Mouse (Mus musculus) embryonic facial prominence, embryonic 14.5 days (tissue): ENCODE results near the gene Klhl34. TPM values are rescaled to one million over a fixed set of nuclear protein-coding genes. Genes with fewer than 3 reads are reported as not detected.
A peak's percentile ranks its signal among the peaks of the same experiment; 100 is the strongest.

Experiments
- ATAC-seq: fragments of 200-750 bp; cut with Nextera tagmentation; 2 replicates; pipeline ENCODE4 v1.8.0; 2017; ENCODE audit warnings: low read depth, moderate number of reproducible peaks, moderate TSS enrichment
- DNase-seq: peaks from one replicate; pipeline ENCODE4 v3.0.0-alpha.2; 2015; ENCODE audit warnings: low spot score
- H3K27ac ChIP-seq: fragments of 300-500 bp; sonication (generic); replicated peaks from 2 replicates; pipeline ENCODE4 v1.5.1; 2014; ENCODE audit warnings: low read depth, mild to moderate bottlenecking, low read length, moderate library complexity
- H3K27me3 ChIP-seq: fragments of 300-500 bp; sonication (generic); replicated peaks from 2 replicates; pipeline ENCODE4 v1.6.1; 2014; ENCODE audit warnings: low read length; ENCODE audit not compliant: control insufficient read depth, insufficient read depth
- H3K36me3 ChIP-seq: fragments of 300-500 bp; sonication (generic); 2 replicates; pipeline ENCODE4 v1.6.1; 2014; ENCODE audit warnings: low read length, mixed read lengths; ENCODE audit not compliant: control insufficient read depth, insufficient read depth
- H3K4me1 ChIP-seq: fragments of 300-500 bp; sonication (generic); 2 replicates; pipeline ENCODE4 v1.6.1; 2014; ENCODE audit warnings: antibody characterized with exemption, low read length; ENCODE audit not compliant: control insufficient read depth, insufficient read depth
- H3K4me2 ChIP-seq: fragments of 300-500 bp; sonication (generic); 2 replicates; pipeline ENCODE4 v1.6.1; 2014; ENCODE audit warnings: low read depth, mild to moderate bottlenecking, low read length, moderate library complexity, mixed read lengths
- H3K4me3 ChIP-seq: fragments of 300-500 bp; sonication (generic); 2 replicates; pipeline ENCODE4 v1.5.1; 2014; ENCODE audit warnings: low read depth, mild to moderate bottlenecking, low read length
- H3K9ac ChIP-seq: fragments of 300-500 bp; sonication (generic); 2 replicates; pipeline ENCODE4 v1.6.1; 2014; ENCODE audit warnings: low read depth, mild to moderate bottlenecking, low read length, moderate library complexity, mixed read lengths
- H3K9me3 ChIP-seq: fragments of 300-500 bp; sonication (generic); 2 replicates; pipeline ENCODE4 v1.6.1; 2016; ENCODE audit warnings: low read length; ENCODE audit not compliant: control insufficient read depth
- WGBS: fragments of 180-500 bp; shearing (Covaris S2); extraction: QIAGEN DNeasy Blood & Tissue Kit; methylation state at CpG from one replicate; pipeline ENCODE4 v1.1.7; 2014; 5-methylcytosine and 5-hydroxymethylcytosine counted together
- polyA plus RNA-seq: library from polyadenylated mRNA; unstranded; fragments of >200 nt; fragmentation: Nextera tagmentation; extraction: Ambion mirVana; gene quantifications from 2 replicates; pipeline ENCODE4 v1.2.1, GENCODE M21; 2014

Klhl34 gene
- 0.79 and 0.96 TPM in 2 replicates for polyA plus RNA-seq

- ATAC-seq (peak; percentile 71), DNase-seq (peak; percentile 50)
- no peaks in the 10 kb centered on the region for H3K4me1 ChIP-seq
- no peak within 1 kb of the TSS for H3K9ac ChIP-seq
- peak within 1 kb of the TSS; percentile 59 for H3K4me2 ChIP-seq
- H3K27me3 ChIP-seq: no peaks in the 10 kb centered on the region
- H3K4me3 ChIP-seq: peak within 1 kb of the TSS; percentile 24
- H3K9me3 ChIP-seq: no peaks in the 10 kb centered on the region
- no peaks in the 10 kb centered on the region for H3K36me3 ChIP-seq
- no peak within 1 kb of the TSS for H3K27ac ChIP-seq
- 31% methylated on average over 22 of the region's 28 CpGs for WGBS
These were observed at the start of gene Klhl34 for GRCm38 (mm10) chrX:157818207-157818920. TSS of gene Klhl34 (plus strand) at chrX:157818435.

DNA sequence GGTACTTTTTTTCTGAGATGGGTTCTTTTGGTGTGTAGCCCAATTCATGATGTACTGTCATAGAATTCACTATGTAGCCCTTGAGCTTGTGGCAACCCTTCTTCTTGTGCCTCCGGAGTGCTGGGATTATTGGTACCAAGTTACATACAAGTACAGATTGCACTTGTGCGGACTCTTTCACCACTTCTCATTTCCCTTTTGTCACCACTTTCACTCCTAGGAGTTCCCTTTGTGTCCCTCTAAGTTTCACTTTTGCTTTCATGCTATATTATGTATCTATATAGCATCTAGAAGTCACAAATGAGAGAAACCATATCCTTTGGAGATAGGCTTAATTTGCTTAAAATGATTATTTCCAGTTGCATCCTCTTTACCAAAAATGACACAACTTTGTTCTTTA is 16.6 kb upstream of the Klhl34 start:
- Histone ChIP-seq H3K27me3 (no peaks in the 10 kb centered on the region), H3K4me2 (no peak overlapping the region), H3K9ac (no peak overlapping the region), H3K4me1 (no peaks in the 10 kb centered on the region), H3K36me3 (no peaks in the 10 kb centered on the region), H3K9me3 (no peaks in the 10 kb centered on the region), H3K4me3 (no peak overlapping the region), H3K27ac (no peak overlapping the region)
- WGBS: 83% methylated on average over 2 of the region's 2 CpGs
- no peak for DNase-seq
- ATAC-seq: no peak

DNA sequence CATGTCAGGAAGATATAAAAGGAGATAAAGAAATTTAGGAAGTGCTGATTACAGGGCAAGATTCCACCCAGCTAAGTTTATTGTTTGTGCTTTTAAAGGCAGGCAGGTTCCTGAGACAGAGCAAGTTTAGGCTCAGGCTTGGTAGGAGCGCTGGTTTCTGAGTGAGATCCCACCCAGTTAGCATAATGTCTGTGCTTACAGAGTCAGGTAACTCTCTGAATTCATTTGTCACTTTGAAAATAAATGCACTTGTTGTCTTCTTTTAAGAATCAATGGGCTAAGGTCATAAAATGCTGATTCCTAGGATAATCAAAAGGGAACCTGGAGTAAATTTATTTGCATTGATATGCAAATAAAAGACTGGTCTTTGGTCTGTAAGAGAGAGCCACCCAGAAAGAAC is 8.5 kb upstream of the Klhl34 start:
- no peaks in the 10 kb centered on the region for H3K9me3 ChIP-seq
- H3K4me1 ChIP-seq: no peaks in the 10 kb centered on the region
- ATAC-seq (no peak), DNase-seq (no peak)
- H3K9ac ChIP-seq: no peak overlapping the region
- H3K4me3 ChIP-seq: no peak overlapping the region
- H3K36me3 ChIP-seq: no peaks in the 10 kb centered on the region
- WGBS: 66% methylated on average over 1 of the region's 1 CpGs
- no peaks in the 10 kb centered on the region for H3K27me3 ChIP-seq
- no peak overlapping the region for H3K4me2 ChIP-seq
- H3K27ac ChIP-seq: no peak overlapping the region

GRCm38 (mm10) chrX:157817571-157818206 is 546 bp upstream of the Klhl34 start:
- ATAC-seq: peak; percentile 63
- H3K9ac ChIP-seq: no peak overlapping the region
- H3K4me2 ChIP-seq: peak overlapping the region; percentile 59

DNA sequence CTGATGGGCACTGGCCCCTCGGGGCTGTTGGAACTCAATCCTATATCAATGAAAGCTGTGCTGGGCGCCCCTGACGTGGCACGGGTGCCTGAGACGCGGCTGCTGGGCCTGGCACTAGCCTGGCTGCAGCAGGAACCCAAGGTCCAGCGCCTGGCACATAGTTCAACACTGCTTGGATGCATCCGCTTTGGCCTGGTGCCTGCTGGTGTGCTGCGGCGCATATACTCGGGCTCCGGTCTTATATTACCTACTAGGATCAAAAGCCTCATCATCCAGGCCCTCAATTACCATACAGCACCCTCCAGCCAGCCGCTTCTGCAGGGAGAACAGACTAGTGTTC is 656 bp downstream of the Klhl34 start:
- ATAC-seq (no peak), DNase-seq (no peak)
- Histone ChIP-seq H3K27ac (no peak overlapping the region), H3K27me3 (no peaks in the 10 kb centered on the region), H3K9ac (no peak overlapping the region), H3K4me1 (no peaks in the 10 kb centered on the region), H3K4me3 (no peak overlapping the region), H3K36me3 (no peaks in the 10 kb centered on the region), H3K4me2 (no peak overlapping the region), H3K9me3 (no peaks in the 10 kb centered on the region)
- 85% methylated on average over 13 of the region's 13 CpGs for WGBS

More at GRCm38 (mm10) chrX:157817571-157818206, 546 bp upstream of the Klhl34 start:
- Histone ChIP-seq H3K36me3 (no peaks in the 10 kb centered on the region), H3K27ac (no peak overlapping the region), H3K9me3 (no peaks in the 10 kb centered on the region), H3K4me1 (no peaks in the 10 kb centered on the region), H3K4me3 (peak overlapping the region; percentile 24), H3K27me3 (no peaks in the 10 kb centered on the region)
- DNase-seq: peak; percentile 31
- 27% methylated on average over 17 of the region's 31 CpGs for WGBS

DNA sequence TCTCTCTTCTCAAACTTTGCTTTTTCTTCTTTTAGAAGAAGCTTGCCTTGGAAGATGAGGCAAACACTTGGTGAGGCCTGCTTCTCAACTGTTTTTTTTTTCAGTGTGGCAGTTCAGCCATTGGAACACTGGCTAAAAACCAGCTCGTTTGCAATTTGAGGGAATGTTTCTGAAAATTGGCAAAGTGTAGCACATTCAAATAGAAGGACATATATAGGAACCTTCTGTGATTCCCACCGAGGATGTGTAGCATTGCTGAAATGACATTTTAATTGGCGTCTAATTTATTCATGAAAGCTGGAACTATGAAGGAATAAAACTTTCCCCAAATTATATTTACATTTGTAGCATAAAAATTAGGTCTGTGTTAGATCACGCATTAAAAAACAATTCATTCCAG is 11.7 kb downstream of the Klhl34 start:
- DNase-seq (no peak), ATAC-seq (no peak)
- no peak overlapping the region for H3K4me2 ChIP-seq
- 72% methylated on average over 4 of the region's 4 CpGs for WGBS
- H3K27me3 ChIP-seq: no peaks in the 10 kb centered on the region; the same call in 1 of the 2 replicates
- no peaks in the 10 kb centered on the region for H3K9me3 ChIP-seq
- H3K36me3 ChIP-seq: no peaks in the 10 kb centered on the region
- no peak overlapping the region for H3K4me3 ChIP-seq
- H3K9ac ChIP-seq: no peak overlapping the region
- H3K27ac ChIP-seq: no peak overlapping the region
- H3K4me1 ChIP-seq: no peaks in the 10 kb centered on the region

Other genes with a start within 250 kb of the Klhl34 start
- gene Yy2, start 249.4 kb upstream of the Klhl34 start, polyA plus RNA-seq: 3.9 and 4.5 TPM in 2 replicates
- gene Mbtps2, start 219.7 kb upstream of the Klhl34 start, polyA plus RNA-seq: 18.4 and 20.8 TPM in 2 replicates
- gene Smpx, start 119.5 kb upstream of the Klhl34 start, polyA plus RNA-seq: 69.6 and 103 TPM in 2 replicates
- 2.0 and 2.5 TPM in 2 replicates for gene Cnksr2, start 224.9 kb downstream of the Klhl34 start, polyA plus RNA-seq